Mouse (Mus musculus) hindbrain, embryonic 10.5 days (tissue): ENCODE data around the gene Tcp10b. TPM values are rescaled to one million over a fixed set of nuclear protein-coding genes. Genes with fewer than 3 reads are reported as not detected.
"Not testable (repeated sequence)": the region's sequence is repeated elsewhere in the genome, so short reads cannot be mapped to it uniquely, and the experiment has no call there.

Source experiments
- DNase-seq: peaks from one replicate; pipeline ENCODE4 v3.0.0-alpha.2; 2017; ENCODE audit warnings: low spot score
- H3K27ac ChIP-seq: fragments of 300-500 bp; sonication (generic); 2 replicates; pipeline ENCODE4 v1.5.1; 2016; ENCODE audit warnings: mild to moderate bottlenecking, moderate library complexity
- H3K27me3 ChIP-seq: fragments of 300-500 bp; sonication (generic); 2 replicates; pipeline ENCODE4 v1.6.1; 2016; ENCODE audit warnings: mild to moderate bottlenecking; ENCODE audit not compliant: poor library complexity, insufficient read depth, severe bottlenecking
- H3K36me3 ChIP-seq: fragments of 300-500 bp; sonication (generic); 2 replicates; pipeline ENCODE4 v1.6.1; 2016; ENCODE audit warnings: mild to moderate bottlenecking, moderate library complexity
- H3K4me1 ChIP-seq: fragments of 300-500 bp; sonication (generic); replicated peaks from 2 replicates; pipeline ENCODE4 v1.6.1; 2016; ENCODE audit warnings: mild to moderate bottlenecking
- H3K4me3 ChIP-seq: fragments of 300-500 bp; sonication (generic); 2 replicates; pipeline ENCODE4 v1.5.1; 2016; ENCODE audit warnings: mild to moderate bottlenecking, moderate library complexity
- H3K9me3 ChIP-seq: fragments of 300-500 bp; sonication (generic); 2 replicates; pipeline ENCODE4 v1.6.1; 2016; ENCODE audit warnings: mild to moderate bottlenecking, moderate library complexity
- WGBS: fragments of 180-500 bp; shearing (Covaris S2); methylation state at CpG from one replicate; pipeline ENCODE4 v1.1.7; 2016; 5-methylcytosine and 5-hydroxymethylcytosine counted together
- polyA plus RNA-seq: library from polyadenylated mRNA; unstranded; fragments of >200 nt; fragmentation: Nextera tagmentation; extraction: Ambion mirVana; gene quantifications from 2 replicates; pipeline ENCODE4 v1.2.1, GENCODE M21; 2016

Gene Tcp10b
- polyA plus RNA-seq, 1 experiment from 2014 or later, result 0.08 TPM

- H3K9me3 ChIP-seq, H3K4me1 ChIP-seq, DNase-seq, H3K4me3 ChIP-seq, H3K36me3 ChIP-seq, H3K27ac ChIP-seq, H3K27me3 ChIP-seq: not testable (repeated sequence)
- 68% methylated on average over 3 of the region's 9 CpGs for WGBS
Measured at GRCm38 (mm10) chr17:13112504-13113291, 51.8 kb downstream of the Tcp10b start.

GRCm38 (mm10) chr17:13123308-13124038 is 62.6 kb downstream of the Tcp10b start:
- not testable (repeated sequence) for H3K27ac ChIP-seq, H3K9me3 ChIP-seq, H3K4me1 ChIP-seq, DNase-seq, H3K27me3 ChIP-seq, H3K4me3 ChIP-seq, H3K36me3 ChIP-seq
- 90% methylated on average over 2 of the region's 5 CpGs for WGBS

- not testable (repeated sequence) for H3K4me3 ChIP-seq, H3K27me3 ChIP-seq, H3K36me3 ChIP-seq, H3K4me1 ChIP-seq, DNase-seq, H3K27ac ChIP-seq, H3K9me3 ChIP-seq
- WGBS, result 38% methylated on average over 2 of the region's 3 CpGs
Measured at GRCm38 (mm10) chr17:13124241-13124640, 63.3 kb downstream of the Tcp10b start.

DNA sequence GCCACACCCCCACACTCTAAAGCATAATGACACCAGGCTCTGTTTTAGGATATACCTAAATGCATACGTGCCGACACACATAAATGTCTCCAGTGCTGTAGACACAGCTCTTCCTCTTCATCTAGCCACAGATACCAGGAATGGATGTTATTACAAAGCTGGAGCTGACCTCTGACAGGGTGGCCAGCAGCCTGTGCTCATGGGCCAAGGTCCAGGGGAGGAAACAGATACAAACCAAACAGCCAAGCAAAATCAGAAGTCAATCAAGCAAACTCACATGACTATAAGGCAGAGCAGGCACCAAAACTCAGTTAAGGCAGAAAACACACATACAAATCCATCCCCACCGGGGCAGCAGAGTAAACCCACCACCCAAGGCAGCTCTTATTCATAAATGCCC is 68.4 kb downstream of the Tcp10b start:
- no CpG with 5 or more reads among the region's 3 CpGs for WGBS
- not testable (repeated sequence) for H3K9me3 ChIP-seq, H3K4me3 ChIP-seq, H3K4me1 ChIP-seq, DNase-seq, H3K36me3 ChIP-seq, H3K27ac ChIP-seq, H3K27me3 ChIP-seq

- not testable (repeated sequence) for H3K27ac ChIP-seq, H3K9me3 ChIP-seq, H3K27me3 ChIP-seq, H3K4me1 ChIP-seq, DNase-seq, H3K4me3 ChIP-seq, H3K36me3 ChIP-seq
- 87% methylated on average over 10 of the region's 11 CpGs for WGBS
Measured at GRCm38 (mm10) chr17:13129737-13130465, 69.0 kb downstream of the Tcp10b start.

GRCm38 (mm10) chr17:13131710-13132109 is 70.8 kb downstream of the Tcp10b start, which contains the start of gene Unc93a:
Gene Unc93a (minus strand): TSS chr17:13131810.
- H3K27ac ChIP-seq, H3K4me1 ChIP-seq, DNase-seq, H3K27me3 ChIP-seq, H3K4me3 ChIP-seq, H3K36me3 ChIP-seq, H3K9me3 ChIP-seq: not testable (repeated sequence)
- 79% methylated on average over 3 of the region's 4 CpGs for WGBS

Other genes with a start within 250 kb of the Tcp10b start
- 0.22 and 0.89 TPM in 2 replicates for gene Mas1, start 193.0 kb upstream of the Tcp10b start, polyA plus RNA-seq
- gene Mrgprh, start 185.1 kb upstream of the Tcp10b start, polyA plus RNA-seq, result not detected in 2 replicates
- 2.4 and 2.9 TPM in 2 replicates for gene Pnldc1, start 150.9 kb upstream of the Tcp10b start, polyA plus RNA-seq
- 430 and 490 TPM in 2 replicates for gene Tcp1, start 145.4 kb upstream of the Tcp10b start, polyA plus RNA-seq
- gene Mrpl18, start 144.8 kb upstream of the Tcp10b start, polyA plus RNA-seq, result 175 and 190 TPM in 2 replicates
- gene Acat3, start 120.5 kb upstream of the Tcp10b start, polyA plus RNA-seq, result 0.60 and 0.84 TPM in 2 replicates
- 384 and 451 TPM in 2 replicates for gene Acat2, start 100.4 kb upstream of the Tcp10b start, polyA plus RNA-seq
- 116 and 124 TPM in 2 replicates for gene Wtap, start 66.9 kb upstream of the Tcp10b start, polyA plus RNA-seq
- gene Sod2, start 54.3 kb upstream of the Tcp10b start, polyA plus RNA-seq, result 104 and 108 TPM in 2 replicates
- not detected in 2 replicates for gene Gpr31b, start 8.8 kb upstream of the Tcp10b start, polyA plus RNA-seq
- not detected in 2 replicates for gene Unc93a, start 70.7 kb downstream of the Tcp10b start, polyA plus RNA-seq
- gene Smok2a, start 160.1 kb downstream of the Tcp10b start, polyA plus RNA-seq, result not detected in 2 replicates
- not detected in 2 replicates for gene Smok2b, start 169.2 kb downstream of the Tcp10b start, polyA plus RNA-seq